Mouse (Mus musculus) spleen, postnatal 4 days (tissue): ENCODE measurements around the gene Crybb3.
"Not testable (repeated sequence)": the region's sequence is repeated elsewhere in the genome, so short reads cannot be mapped to it uniquely, and the experiment has no call there.

Experiments
- DNase-seq, 2 experiments: peaks; one replicate each; pipeline ENCODE4 v3.0.0; 2022; ENCODE audit warnings: low spot score in 2 of 2

Gene Crybb3

DNA sequence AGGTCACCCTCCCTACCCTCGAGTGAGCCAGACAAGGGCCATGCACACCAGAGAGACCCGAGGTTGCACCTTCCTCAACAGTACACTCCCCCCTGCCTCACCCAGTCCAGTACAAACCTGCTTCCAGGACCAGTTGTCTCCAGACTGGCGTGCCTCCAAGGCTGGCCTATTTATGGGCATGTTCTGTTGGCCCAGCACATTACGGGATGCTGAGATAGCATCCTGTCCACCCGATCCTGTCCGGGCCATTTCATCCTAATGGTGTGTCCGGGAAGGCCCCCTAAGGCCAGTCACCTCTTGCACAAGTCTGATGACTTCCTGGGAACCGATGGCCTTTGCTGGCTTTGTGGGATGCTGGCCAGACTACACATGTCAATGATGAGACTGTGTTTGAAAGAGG is at the start of gene Crybb3:
Crybb3 (minus strand) TSS at position 146 of the 400 bp plus-strand sequence.
- DNase-seq, result no peak

DNA sequence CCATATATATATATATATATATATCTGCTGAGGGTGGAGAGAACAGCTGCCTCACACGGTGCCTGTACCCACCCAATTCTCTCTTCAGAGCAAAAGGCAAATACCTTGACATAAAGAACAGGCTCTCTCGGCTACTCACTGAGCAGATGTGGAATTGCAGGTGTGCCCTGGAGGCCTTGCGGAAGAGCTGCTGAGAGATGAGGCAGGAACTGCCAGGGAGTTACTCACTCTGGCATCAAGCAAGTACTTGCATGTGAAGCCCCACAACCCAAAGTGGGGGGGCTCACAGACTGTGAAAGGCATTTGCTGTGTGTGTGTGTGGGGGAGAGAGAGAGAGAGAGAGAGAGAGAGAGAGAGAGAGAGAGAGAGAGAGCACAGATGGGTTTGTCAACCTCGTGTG is 47.0 kb upstream of the Crybb3 start:
- DNase-seq, result no peak

DNA sequence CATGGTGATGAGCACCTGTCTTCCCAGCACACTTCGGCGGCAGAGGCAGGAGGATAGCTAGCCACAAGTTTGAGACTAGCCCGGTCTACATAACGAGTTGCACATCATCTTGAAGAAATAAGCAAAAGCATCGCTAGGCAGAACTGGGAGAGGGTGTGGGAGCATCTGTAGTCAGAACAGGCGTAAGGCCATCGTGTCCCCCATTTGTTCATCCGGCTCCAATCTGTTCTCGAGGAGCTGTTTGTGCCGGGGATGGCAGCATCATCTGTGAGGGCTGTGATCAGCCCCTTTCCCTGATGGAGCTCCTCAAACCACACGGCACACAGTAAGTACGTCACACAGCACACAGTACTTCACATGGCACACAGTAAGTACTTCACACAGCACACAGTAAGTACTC is 45.1 kb upstream of the Crybb3 start:
- DNase-seq, result no peak

DNA sequence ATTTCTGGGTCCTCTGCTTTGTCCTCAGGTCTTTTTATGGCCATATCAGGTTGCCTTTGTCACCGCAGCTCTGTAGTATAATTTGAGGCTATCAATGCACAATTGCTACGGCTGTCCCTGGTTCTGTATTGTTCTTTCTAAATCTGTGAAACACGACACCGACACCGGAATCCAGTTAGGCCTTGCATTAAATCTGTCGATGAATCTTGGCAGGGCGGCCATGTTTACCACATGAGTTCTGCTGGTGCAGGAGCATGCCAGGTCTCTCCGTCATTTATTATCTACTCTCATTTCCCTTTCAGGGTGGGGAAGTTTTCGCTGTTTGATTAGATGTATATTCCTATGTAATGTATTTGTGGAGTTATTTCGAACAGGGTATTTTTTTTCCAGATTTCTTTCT is 42.3 kb upstream of the Crybb3 start:
- no peak for DNase-seq

DNA sequence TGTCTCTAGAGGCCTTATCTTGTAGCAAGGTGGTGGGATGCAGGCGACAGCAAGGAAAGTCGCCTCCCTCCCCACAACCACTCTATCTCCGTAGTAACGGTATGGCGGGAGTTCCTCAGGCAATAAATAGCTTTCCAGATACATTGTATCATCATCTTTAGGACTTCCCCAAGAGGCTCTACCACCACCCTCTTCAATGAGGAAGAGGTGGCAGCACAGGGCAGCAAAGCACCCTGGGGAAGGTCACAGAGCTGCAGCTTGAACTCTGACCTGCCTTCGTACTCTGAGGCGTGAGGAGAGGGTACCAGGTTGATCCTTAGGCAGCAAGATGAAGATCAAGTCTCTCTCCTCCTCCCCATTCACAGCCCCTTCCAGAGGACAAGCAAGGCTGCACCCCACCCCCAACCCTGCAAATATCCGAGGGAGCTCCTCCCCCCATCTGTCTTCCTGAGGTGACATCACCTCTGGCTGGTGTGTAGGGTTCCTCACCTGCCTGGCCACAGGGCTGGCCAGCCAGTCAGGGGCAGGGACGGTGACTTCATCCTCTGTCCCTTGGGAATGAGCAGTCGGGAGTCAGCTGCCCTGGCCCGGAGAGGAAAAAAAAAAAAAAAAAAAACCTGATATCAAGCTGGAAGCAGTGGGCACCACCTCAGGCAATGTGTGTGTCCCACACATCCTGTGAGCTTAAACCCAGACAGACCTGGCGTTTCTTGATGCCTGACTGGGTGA is 41.1 kb upstream of the Crybb3 start:
- DNase-seq, result no peak

DNA sequence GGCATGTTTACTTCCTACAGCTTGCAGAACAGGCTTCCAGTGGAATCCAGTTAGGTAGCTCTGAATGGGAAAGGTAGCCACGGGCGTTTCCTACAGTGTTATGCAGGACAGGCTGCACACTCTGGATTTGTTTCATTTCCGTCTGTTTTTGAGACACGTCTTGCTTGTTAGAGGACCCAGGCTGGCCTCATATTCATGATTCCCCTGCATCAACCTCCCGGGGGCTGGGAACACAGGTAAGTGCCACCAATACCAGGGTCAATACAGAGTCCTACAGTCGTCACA is 40.1 kb upstream of the Crybb3 start:
- no peak for DNase-seq

DNA sequence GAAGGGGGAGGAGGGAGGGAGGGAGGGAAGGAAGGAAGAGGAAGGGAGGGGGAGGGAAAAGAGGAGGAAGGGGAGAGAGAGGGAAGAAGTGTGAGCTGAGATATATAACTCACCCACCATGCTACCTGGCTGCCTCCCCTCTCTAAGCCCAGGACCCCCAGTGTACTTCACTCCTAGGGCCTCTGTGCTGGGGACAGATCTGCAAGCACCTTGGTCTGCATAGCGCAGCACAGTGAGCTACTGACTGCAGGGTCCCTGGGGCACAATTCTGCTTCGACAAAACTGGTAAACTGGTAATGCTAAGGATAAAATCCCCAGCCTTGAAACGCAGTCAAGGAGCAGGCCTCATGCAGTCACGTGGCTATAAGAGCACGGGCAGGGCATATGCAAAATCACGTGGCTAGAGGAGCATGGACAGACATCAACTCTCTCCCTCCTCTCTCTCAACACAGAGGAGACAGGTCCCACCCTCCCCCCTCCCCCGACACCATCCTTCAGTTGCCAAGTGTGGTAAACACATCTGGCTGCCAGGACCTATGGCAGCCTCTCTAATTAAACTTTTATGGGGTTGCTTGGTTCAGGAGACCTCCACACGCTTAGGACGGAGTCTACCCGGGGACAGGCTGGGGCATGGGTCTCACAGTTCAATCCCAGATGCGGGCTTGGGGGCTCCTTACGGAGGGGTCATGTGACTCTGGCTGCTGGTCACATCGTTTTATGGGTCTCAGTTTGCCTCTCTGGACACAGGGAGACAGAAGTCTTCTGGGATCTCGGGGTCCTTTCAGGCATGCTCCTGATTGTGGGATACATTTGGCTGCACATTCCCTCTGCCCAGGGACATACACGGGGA is 39.6 kb upstream of the Crybb3 start:
- DNase-seq, result no peak

DNA sequence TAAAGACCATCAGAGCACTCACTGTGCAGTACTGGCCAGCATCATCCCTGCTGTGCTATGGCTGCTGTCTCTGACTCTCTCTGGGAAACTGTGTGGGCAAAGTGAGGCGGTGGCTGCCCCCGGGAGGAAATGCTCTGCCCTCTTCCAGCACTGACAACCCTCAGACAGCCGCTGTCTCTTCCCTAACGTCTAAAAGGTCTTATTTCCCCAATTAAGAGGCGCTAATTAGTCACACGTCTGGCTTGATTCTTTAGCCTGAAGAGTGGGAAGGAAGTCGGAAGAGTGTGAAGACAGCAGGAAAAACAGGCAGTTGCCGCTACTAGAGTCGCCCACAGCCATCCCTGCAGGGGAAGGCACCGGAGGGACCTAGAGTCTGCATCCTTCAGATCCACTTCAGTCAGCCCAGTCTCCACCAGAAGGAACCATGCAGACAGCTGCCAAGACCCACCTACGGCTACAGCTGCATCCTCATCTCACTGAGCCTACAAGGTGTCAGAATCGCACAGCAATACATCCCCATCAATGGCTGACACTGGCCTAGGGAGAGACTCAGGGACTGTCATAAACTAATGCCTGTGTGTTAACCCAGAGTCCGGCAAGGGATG is 38.6 kb upstream of the Crybb3 start:
- DNase-seq, result no peak

DNA sequence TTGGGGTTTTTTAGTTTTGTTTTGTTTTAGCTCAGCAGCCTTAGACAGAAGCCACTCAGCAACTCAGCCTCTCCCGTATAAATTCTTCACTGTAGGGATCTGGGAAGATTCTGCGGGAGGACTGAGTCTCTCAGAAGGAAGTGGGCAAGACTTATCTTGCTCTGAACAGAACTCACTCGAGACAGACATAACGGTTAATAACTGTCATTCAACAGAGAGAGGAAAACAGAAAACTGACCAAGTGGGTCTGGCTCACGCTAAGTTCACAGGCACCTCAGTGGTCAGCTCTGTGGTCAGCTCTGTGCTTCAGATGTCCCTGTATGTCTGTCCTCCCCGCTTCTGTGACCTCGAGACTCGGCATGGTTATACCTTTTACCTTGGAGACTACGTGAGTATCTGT is 37.9 kb upstream of the Crybb3 start:
- DNase-seq, result no peak

DNA sequence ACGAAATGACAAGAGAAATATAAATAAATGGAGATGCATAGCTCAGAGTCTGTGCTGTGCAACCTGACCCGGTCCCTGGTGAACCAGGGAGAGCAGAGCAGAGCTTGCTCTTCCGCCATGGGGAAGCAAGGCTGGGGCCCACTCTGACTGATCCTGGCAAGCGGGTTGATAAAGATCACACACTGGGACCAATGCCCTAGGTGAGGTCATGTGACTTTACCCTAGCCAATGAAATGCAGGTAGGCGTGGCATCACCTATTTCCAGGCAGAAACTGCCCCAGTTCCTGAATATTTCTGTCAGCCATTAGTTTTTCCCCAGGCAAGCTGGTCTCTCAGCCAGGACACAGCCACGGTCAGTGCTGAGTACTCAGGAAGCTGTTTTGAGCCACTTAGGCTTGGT is 37.3 kb upstream of the Crybb3 start:
- DNase-seq, result no peak

DNA sequence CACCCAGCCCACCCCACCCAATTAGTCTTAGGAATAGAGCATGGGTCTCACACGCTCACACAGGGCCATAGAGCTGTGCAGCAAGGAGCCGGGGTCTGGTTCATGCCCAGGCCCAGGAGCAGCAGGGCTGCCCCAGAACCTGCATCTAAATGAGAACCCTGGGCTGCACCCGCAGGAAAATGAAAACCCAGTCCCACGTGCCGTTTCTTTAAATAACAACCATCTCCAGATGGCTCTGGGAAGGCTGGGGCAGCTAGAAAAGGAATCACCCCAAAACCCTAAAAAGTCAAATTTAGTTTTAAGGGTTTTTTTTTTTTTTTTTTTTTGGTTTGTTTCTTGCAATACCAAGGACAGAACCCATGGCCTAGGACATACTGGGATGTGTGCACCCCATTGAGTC is 36.0 kb upstream of the Crybb3 start:
- DNase-seq, result no peak

DNA sequence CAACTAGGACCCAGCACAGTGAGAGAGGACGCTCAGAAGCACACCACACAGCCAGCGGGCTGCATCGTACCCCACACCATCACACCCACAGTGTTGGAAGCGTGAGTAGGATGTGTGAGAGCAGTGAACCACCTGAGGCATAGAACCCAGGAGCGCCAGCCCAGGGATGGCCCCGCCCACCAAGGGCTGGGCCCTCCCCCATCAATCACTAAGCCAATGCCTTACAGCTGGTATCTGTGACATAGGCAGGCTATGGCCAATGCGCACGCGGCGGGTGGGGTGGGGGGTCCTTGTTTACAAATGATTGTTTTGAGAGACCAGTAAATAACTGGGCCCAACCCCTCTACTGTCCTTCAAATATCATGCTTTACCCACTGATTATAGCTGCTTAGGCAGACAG is 34.5 kb upstream of the Crybb3 start:
- no peak for DNase-seq

DNA sequence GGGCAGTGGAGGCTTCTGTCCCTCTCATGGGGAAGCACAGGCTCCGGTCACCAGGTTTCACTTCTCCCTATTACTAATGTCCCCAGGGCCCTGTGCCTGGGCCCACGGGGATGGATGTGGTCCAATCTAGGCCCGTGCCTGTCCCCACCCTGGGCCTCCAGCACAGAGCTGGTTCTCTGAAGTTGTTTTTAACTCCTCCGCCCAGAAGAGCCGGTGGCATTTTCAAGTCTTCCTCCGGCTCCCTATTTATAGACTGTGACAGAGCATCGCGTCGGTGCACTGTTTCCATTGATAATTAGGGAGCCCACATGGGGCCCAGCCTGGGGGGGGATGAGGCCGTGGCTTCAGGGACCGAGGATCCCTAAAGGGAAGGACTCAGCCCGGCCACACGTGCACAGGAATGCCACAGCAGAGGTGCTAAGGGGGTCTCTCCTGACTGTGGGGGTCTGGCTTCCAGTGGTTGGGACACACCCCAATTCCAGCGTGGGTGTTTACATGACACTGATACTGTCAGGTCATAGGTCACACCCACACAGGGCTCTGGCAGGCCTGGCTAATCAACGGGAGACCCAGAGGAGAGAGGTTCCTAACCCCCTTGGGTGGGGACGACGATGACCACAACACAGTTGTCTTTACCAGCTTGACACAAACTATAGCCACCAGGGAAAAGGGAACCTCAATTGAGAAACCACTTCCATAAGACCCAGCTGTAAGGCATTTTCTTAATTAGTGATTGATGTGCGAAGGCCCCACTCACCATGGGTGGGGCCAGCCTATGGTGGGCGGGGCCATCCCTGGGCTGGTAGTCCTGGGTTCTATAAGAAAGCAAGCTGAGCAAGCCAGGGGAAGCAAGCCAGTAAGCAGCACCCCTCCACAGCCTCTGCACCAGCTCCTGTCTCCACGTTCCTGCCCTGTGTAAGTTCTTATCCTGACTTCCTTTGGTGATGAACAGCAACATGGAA is 33.2 kb upstream of the Crybb3 start:
- no peak for DNase-seq

DNA sequence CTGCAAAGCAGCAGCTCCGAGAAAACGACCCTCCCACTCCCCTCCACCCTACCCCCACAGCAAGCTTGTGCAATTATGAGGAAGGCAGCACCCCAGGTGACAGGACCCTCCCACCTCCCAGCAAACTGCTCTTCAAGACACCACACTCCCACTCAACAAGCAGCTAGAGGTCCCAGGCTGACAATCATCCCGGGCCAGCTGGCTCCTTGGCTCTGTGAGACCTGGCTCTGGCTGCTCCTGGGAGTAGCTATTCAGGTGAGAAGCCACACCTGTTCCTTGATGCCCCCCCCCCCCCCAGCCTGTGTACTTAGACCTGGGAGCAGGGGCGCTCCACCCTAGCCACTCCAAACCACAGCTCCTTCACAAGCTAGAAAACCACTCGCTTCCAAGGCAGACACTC is 31.7 kb upstream of the Crybb3 start:
- no peak for DNase-seq

DNA sequence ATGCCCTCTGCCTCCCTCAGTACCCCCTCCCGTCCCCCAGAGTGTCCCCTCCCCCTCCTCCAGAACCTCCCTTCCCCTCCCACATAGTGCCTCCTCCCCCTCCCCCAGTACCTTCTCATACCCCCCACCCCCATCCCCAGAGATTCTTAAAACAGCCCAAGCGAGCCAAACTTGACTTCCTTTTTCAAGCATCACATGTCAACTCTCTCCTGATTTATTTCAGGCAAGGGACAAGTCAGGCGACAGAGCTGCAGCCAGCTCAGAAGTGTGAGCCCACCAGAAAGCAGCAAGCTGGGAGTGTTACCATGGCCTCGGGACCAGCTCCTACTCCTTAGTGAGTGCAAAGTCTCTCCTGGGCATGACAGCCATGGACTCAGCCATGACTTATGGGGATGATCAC is 30.0 kb upstream of the Crybb3 start:
- no peak for DNase-seq

DNA sequence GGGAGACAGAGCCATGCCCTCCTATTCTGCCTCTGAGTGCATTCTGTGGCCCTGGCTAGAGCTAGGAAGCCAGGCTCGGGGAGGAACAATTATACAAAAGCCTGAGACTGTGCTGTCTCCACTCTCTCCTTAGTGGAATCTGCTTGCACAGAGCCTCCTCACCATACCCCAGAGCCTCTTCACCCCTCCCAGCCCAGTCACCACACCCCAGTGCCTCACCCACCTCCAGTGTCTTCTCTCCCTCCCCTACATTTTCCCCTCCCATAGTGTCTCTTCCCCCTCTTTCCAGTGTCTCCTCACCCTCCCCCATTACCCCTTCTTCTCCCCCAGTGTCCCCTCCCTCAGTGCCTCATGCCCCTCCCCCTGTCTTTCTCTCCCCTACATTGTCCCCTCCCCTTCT is 29.5 kb upstream of the Crybb3 start:
- no peak for DNase-seq

DNA sequence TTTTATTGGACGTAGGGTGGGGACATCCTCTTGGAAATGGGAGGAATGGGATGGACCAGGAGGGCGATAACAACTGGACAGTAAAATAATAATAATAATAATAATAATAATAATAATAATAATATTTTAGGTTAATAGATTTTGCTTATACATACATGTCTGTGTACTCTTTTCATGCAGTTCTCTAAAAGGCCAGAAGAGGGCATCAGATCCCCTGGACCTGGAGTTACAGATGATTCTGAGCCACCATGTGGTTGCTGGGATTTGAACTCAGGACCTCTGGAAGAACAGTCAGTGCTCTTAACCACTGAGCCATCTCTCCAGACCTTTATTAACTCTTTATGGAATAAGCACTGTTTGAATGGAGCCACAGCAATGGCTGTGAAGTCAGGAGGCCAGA is 28.3 kb upstream of the Crybb3 start:
- DNase-seq, result not testable (repeated sequence)

DNA sequence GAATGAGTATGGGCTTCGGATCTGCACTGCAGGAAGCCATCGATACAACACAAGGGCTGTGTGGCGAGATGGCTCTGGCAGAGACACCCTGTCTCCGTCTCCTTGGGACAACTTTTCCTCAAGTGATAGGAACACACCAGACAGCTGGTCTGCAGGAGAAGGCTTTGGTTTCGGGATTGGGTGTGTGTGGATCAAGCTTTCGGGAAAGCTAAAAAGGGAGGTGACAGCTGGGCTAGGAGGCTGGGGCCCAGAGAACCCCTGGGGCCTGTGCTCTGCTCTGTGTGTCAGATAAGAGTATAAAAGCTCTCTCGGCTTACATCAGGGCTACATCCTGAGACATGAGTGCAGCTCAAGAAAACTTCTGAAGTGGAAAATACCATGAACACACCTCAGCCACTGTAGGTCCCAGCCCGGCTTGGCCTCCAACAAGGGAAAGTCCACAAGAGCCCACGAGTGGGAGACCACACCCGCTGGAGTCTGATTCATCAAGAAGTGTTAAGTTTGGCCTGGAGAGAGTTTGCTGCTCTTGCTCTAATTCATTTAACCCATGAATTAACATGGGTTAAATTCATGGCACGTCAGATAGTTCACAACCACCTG is 26.9 kb upstream of the Crybb3 start:
- DNase-seq, result no peak

DNA sequence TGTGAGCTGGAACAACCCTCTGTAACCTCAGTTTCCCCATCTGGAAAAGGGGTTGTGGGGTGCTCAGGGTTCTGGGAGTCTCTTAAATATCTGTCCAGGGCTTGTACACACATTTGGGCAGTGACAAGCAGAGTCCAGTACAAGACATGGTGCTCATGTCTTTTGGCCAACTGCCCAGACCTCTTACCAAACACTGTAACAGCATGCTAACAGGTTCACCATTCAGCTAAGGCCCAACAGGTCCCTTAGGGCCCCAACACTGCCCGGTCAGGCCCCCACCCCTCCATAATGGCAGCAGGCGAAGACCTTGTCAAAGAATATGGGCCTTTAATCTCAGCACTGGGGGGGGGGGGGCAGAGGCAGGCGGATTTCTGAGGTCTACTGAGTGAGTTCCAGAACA is 26.3 kb upstream of the Crybb3 start:
- DNase-seq, result no peak

DNA sequence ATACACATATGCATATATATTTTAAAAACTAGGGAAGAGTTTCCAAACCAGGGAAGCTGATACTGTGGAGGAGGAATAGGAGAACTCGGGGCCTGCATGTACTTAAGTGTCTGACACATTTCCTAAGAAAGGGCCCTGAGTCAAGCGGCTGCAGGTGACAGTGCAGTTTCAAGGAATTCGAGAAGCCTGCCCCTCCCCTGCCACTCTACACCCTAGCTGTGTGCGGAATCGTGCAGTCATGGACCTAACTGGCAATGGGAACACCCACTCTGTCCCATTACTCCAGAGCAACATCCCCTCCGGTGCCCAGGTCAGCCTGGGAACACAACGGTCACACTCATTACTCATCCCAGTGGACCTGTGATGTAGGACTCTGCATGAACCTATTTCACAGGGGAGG is 25.2 kb upstream of the Crybb3 start:
- DNase-seq, result no peak

DNA sequence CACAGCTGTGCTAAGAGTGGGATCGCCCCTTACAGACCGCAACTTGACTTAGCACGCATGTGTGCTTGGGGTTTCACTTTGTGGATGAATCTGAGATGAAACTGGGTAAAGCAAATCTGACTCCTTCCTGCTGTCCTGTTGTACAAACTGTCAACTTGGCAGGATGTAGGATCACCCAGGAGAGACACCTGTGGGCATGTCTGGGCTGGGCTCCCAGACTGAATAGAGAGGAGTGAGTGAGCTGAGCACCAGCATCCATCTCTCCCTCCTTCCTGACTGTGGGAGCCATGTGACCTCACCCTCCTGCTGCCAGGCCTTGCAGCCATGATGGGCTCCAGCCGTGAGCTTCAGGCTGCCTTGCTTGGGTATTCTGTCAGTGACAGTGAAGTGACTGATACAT is 24.1 kb upstream of the Crybb3 start:
- no peak for DNase-seq

DNA sequence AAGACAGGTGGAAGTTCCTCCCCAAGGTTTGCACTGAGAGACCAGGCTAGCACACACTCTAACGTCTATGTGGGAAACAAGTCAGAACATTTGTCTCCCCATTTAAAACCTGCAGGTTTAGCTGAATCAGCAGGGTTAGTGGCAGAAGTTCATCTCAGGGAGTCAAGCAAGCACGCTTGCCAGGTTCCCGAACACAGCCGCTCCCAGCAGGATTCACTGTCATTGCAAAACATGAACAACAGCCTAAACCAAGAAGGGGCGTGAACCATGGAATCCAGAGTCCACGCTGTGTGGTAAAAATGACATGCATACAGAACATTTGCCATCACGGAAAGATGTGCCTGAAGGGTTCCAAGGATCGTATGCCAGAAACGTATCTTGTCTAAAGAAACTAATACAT is 23.7 kb upstream of the Crybb3 start:
- no peak for DNase-seq
